Mouse (Mus musculus): ENCODE measurements around the gene Coasy. TPM values are rescaled to one million over a fixed set of nuclear protein-coding genes. Genes with fewer than 3 reads are reported as not detected.

Coasy gene
- 13.9 to 15.7 TPM (median 14.8 TPM) in 4 replicates for total RNA-seq (2023)

DNA sequence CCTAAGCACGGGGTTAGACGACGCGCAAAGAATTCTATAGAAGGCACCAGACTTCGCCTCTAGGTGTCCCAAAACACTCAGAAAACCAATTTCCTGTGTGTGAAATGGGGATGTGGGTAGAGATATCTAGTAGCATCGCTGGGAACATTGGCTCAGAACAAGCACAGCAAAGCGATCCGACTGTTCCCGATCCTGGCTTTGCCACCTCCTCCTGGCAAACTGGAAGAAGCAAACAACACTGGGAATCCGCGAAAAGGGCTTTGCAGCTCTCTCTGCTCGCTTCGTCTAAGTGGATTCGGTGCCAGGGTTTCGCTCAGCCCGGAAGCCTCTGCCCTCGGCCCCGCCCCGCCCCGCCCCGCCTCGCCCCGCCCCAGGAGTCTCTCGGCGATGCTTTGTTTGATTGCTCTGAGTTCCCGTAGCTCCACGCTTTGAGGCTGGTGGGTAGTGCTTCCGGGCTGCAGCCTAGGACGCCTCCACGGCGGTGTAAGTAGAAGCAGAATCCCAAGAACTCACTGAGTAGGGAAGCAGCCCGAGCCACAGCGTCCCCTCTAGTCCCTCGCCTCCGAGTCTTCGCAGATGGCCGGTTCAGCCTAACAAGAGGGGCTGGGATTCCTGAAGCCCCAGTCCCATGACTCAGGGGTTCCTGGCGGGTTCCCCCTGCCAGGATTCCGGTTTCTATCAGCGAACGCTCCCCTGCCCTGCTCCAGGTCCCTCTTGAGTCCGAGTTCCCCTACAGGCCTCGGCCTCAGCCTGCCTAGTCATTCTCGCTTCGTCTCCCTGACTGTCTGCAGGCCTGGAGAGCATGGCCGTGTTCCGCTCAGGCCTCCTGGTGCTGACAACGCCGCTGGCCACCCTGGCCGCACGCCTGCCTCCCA lies at the start of gene Coasy:
Gene Coasy, plus strand, starts transcription at position 358 of the 875 bp plus-strand sequence.

DNA sequence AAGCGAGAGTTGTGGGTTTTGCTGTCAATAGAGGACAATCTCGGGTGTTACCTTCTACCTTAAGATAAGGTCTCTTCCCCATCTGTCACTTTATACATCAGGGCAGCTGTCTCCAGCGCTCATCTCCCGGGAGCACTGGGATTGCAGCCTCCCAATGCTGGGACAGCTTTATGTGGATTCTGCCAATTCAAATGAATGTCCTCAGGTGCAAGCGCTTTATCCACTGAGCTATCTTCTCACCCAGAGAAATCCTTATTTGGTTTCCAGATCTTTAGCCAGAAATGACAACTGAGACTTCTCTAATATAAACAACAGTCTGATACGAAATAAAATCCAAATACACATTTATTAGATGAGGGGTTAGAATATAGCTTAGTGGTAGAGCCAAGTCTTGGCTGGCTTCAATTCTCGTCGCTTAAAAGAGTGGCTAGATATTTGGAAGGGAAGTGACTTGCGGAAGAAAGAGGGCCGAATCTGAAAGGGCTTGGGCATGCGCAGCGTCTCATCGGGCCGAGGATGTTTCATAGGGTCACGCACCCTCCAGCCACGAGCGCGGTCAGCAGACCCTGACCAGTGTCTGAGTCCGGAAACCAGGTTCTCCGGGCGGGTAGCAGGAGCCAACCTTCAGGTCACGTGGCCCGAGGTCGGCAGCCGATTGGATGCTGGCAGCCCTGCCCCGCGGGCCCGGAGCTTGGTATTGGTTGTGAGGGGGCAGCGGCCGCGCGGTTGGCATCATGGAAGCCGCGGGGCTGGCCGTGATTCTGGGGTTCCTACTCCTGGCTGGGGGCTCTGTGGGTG lies 12.8 kb upstream of the Coasy start, which contains the start of gene Naglu:
Gene Naglu, plus strand, starts transcription at position 622 of the 798 bp plus-strand sequence.

DNA sequence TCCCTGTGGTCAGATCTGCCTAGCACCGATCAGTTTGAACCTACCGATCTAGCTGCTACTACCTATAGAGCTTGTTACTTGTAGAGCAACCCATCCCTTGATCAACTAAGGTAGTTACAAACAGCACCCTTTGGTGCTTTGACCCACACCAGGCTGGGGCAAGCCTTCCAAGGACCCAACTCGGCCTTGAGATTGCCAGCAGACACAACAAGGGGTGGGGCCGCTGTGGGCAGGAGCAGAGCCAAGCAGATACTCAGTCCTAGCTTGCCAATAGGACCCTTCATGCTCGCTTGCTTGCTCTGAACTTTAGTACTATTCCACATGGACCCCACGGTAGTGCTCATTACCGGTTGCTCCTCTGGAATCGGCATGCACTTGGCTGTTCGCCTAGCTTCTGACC lies 4.2 kb upstream of the Coasy start, which contains the start of gene Hsd17b1:
Gene Hsd17b1, plus strand, starts transcription at position 291 of the 400 bp plus-strand sequence.

DNA sequence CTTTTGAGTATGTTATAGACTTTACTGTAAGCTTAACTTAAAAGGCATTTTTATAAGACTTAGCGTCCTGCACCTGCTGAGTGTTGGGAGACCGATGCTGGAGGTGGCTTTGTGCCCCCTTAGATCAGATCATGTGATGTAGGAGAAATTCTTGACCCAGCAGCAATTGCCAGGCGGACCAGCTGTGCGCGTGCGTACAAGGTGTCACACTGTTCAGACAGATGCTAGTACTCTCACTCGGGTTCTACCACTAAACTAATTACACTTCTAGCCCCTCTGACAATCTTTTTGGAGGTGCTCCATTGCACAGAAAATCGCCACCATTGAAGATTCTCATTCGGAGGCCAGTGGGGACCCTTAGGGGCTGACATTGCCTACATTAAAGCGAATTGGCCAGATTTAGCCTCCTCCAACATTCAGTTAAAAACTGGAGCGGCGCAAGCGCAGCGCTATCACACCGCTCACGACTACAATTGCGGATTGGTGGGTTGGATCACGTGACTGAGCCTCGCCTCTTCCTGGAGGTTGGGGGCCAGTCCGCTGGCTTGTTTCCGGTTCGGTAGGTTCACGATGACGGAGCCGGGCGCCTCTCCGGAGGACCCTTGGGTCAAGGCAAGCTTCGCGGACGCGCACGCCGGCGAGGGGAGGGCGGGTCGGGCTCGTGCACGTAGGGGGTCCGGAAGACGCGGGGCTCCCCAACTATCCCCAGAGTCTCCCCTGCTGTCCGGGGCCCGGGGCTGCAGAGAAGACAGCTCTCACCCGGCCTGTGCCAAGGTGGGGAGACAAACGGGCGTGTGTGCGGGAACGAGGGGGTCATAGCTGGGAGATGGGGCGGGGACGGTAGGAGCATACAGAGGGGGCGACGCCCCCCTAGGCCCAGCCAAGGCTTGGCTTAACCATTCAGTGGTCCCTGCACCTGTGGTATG lies 4.7 kb downstream of the Coasy start, which contains the start of gene Mlx:
Gene Mlx, plus strand, starts transcription at position 522 of the 926 bp plus-strand sequence.

DNA sequence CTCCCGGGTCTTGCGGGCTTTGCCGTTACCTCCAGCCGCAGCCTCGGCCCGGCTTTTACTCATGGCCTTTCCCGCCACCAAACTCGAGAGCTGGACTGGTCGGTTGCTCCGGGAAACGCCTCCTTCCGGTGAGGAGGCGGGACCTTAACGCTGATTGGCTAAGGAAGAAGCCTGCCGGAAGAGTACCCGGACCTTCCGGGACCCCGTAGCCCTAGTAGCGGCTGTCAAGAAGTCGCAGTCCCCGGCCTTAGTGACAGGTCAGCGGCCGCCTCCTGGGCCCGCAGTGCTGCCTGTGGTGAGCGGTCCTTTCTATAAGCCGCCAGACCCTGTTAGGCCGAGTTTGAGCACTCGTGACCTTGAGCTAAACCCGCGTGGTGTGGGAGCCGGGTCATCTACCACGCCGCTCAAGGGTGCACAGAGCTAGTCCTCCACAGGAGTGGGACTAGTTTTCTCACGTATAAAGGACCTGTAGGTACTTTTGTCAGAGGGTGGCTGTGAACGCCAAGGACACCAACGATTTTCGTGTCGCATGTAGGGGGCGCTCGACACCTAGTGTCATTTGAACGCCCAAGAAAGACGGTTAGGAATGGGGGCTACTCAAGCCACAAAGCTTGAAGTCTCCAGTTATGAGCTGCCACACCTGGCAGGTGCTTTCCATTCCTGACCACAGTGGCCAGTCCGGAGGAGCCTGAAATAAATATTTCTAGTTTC lies 13.1 kb downstream of the Coasy start, which contains the start of gene Psmc3ip:
Gene Psmc3ip, minus strand, starts transcription at position 123 of the 711 bp plus-strand sequence.

DNA sequence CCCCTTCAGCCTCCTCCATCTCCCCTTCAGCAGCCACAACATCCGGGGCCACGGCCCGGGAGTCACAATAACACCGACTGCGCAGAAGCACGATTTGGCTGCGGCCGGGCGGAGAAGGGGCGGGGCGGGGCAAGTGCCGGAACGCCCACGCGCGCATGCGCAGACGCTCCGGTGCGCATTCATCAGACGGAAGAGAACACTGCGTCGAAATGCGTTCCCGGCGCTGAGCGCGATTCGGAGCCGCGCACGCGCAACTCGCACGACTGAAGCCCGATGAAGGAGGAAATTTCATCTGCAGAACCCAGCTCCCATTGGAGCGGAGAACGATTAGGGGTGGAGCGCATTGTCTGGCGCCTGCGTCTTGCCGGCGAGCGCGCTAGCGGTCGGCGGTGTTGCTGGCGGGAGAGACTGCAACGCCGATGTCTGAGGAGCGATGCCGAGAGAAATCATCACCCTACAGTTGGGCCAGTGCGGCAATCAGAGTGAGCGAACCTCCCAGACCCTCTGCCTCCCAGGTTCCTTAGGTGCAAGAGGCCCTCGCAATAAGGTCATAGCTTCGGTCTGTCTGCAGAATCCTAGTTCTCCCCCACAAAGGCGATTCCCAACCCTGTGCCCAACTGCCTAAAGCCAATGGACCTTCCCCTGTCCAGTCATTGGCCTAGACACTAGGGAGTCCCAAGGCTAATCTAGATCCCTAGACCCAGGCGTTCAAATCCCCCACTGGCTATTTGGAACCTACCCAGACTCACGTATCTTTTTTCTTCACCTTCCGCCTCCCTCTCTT lies 37.6 kb downstream of the Coasy start, which contains the start of the genes Retreg3 and Tubg1:
Gene Retreg3, minus strand, starts transcription at position 133 of the 784 bp plus-strand sequence.
Gene Tubg1, plus strand, starts transcription at position 178 of the 784 bp plus-strand sequence.

Other genes with a start within 250 kb of the Coasy start
- gene Stat5b, start 231.8 kb upstream of the Coasy start, total RNA-seq (2023), result 63.6 to 80.0 TPM (median 72.1 TPM) in 4 replicates
- 37.4 to 39.2 TPM (median 38.4 TPM) in 4 replicates for gene Stat5a, start 223.2 kb upstream of the Coasy start, total RNA-seq (2023)
- 260 to 282 TPM (median 268 TPM) in 4 replicates for gene Stat3, start 143.0 kb upstream of the Coasy start, total RNA-seq (2023)
- gene Cavin1, start 111.7 kb upstream of the Coasy start, total RNA-seq (2023), result 0.27 to 0.88 TPM in 2 of 4 replicates, not detected in the others
- gene Atp6v0a1, start 73.1 kb upstream of the Coasy start, total RNA-seq (2023), result 66.2 to 98.9 TPM (median 80.0 TPM) in 4 replicates
- 12.9 to 16.4 TPM (median 15.4 TPM) in 4 replicates for gene Naglu, start 12.6 kb upstream of the Coasy start, total RNA-seq (2023)
- gene Hsd17b1, start 4.2 kb upstream of the Coasy start, total RNA-seq (2023), result 0.86 to 2.2 TPM (median 1.4 TPM) in 4 replicates
- gene Mlx, start 4.7 kb downstream of the Coasy start, total RNA-seq (2023), result 32.6 to 43.0 TPM (median 36.8 TPM) in 4 replicates
- 3.7 to 4.6 TPM (median 4.2 TPM) in 4 replicates for gene Psmc3ip, start 12.9 kb downstream of the Coasy start, total RNA-seq (2023)
- 71.0 to 81.9 TPM (median 75.1 TPM) in 4 replicates for gene Retreg3, start 37.3 kb downstream of the Coasy start, total RNA-seq (2023)
- 15.8 to 18.7 TPM (median 16.9 TPM) in 4 replicates for gene Tubg1, start 37.4 kb downstream of the Coasy start, total RNA-seq (2023)
- gene Tubg2, start 73.3 kb downstream of the Coasy start, total RNA-seq (2023), result 3.1 to 5.6 TPM (median 4.7 TPM) in 4 replicates
- 0.34 to 0.49 TPM (median 0.37 TPM) in 4 replicates for gene Cntnap1, start 88.0 kb downstream of the Coasy start, total RNA-seq (2023)
- 1.2 to 4.3 TPM (median 3.4 TPM) in 4 replicates for gene Plekhh3, start 88.8 kb downstream of the Coasy start, total RNA-seq (2023)
- gene Ccr10, start 92.9 kb downstream of the Coasy start, total RNA-seq (2023), result not detected in 4 replicates
- gene Ezh1, start 143.9 kb downstream of the Coasy start, total RNA-seq (2023), result 78.1 to 86.6 TPM (median 84.3 TPM) in 4 replicates
- not detected in 4 replicates for gene Ramp2, start 163.5 kb downstream of the Coasy start, total RNA-seq (2023)
- gene Vps25, start 171.1 kb downstream of the Coasy start, total RNA-seq (2023), result 74.7 to 90.7 TPM (median 77.1 TPM) in 4 replicates
- 0.30 to 1.1 TPM (median 0.57 TPM) in 4 replicates for gene Wnk4, start 178.0 kb downstream of the Coasy start, total RNA-seq (2023)
- gene Cntd1, start 196.4 kb downstream of the Coasy start, total RNA-seq (2023), result 0.22 to 0.77 TPM (median 0.35 TPM) in 4 replicates
- gene Coa3, start 196.5 kb downstream of the Coasy start, total RNA-seq (2023), result 27.6 to 31.2 TPM (median 28.7 TPM) in 4 replicates
- gene Becn1, start 219.7 kb downstream of the Coasy start, total RNA-seq (2023), result 181 to 201 TPM (median 186 TPM) in 4 replicates
- 136 to 141 TPM (median 140 TPM) in 4 replicates for gene Psme3, start 233.6 kb downstream of the Coasy start, total RNA-seq (2023)
- 13.9 to 14.7 TPM (median 14.2 TPM) in 4 replicates for gene Aoc2, start 242.5 kb downstream of the Coasy start, total RNA-seq (2023)
- gene Aoc3, start 248.0 kb downstream of the Coasy start, total RNA-seq (2023), result 0.28 to 0.64 TPM (median 0.60 TPM) in 4 replicates